Mouse (Mus musculus) midbrain, embryonic 13.5 days (tissue): Measurements from ENCODE around the gene Gm10031. TPM values are rescaled to one million over a fixed set of nuclear protein-coding genes. Genes with fewer than 3 reads are reported as not detected.

Experiments used
- ATAC-seq: fragments of 200-750 bp; cut with Nextera tagmentation; 2 replicates; pipeline ENCODE4 v1.8.0; 2017; ENCODE audit warnings: mild to moderate bottlenecking, moderate TSS enrichment, moderate library complexity
- H3K27ac ChIP-seq: fragments of 300-500 bp; sonication (generic); 2 replicates; pipeline ENCODE4 v1.5.1; 2015; ENCODE audit warnings: inconsistent platforms, mild to moderate bottlenecking, moderate library complexity
- H3K27me3 ChIP-seq: fragments of 300-500 bp; sonication (generic); 2 replicates; pipeline ENCODE4 v1.6.1; 2015; ENCODE audit warnings: mild to moderate bottlenecking, inconsistent platforms
- H3K36me3 ChIP-seq: fragments of 300-500 bp; sonication (generic); 2 replicates; pipeline ENCODE4 v1.6.1; 2015; ENCODE audit warnings: mild to moderate bottlenecking, inconsistent platforms
- H3K4me1 ChIP-seq: fragments of 300-500 bp; sonication (generic); replicated peaks from 2 replicates; pipeline ENCODE4 v1.6.1; 2015; ENCODE audit warnings: inconsistent platforms
- H3K4me2 ChIP-seq: fragments of 300-500 bp; sonication (generic); replicated peaks from 2 replicates; pipeline ENCODE4 v1.6.1; 2015; ENCODE audit warnings: moderate library complexity, mild to moderate bottlenecking, inconsistent platforms
- H3K4me3 ChIP-seq: fragments of 300-500 bp; sonication (generic); replicated peaks from 2 replicates; pipeline ENCODE4 v1.5.1; 2015; ENCODE audit warnings: mild to moderate bottlenecking, inconsistent platforms
- H3K9ac ChIP-seq: fragments of 300-500 bp; sonication (generic); replicated peaks from 2 replicates; pipeline ENCODE4 v1.6.1; 2015; ENCODE audit warnings: mild to moderate bottlenecking, inconsistent platforms
- H3K9me3 ChIP-seq: fragments of 300-500 bp; sonication (generic); 2 replicates; pipeline ENCODE4 v1.6.1; 2016; ENCODE audit warnings: mild to moderate bottlenecking, inconsistent platforms
- WGBS: fragments of 180-500 bp; shearing (Covaris S2); methylation state at CpG from one replicate; pipeline ENCODE4 v1.1.7; 2015; 5-methylcytosine and 5-hydroxymethylcytosine counted together
- polyA plus RNA-seq: library from polyadenylated mRNA; unstranded; fragments of >200 nt; fragmentation: Nextera tagmentation; extraction: Ambion mirVana; gene quantifications from 2 replicates; pipeline ENCODE4 v1.2.1, GENCODE M21; 2015

Gm10031 gene
- polyA plus RNA-seq, 1 experiment from 2014 or later: 0.66 TPM

- peak overlapping the region; percentile 93 for H3K4me3 ChIP-seq
- H3K9me3 ChIP-seq: no peaks in the 10 kb centered on the region
- H3K27ac ChIP-seq: peak overlapping the region; percentile 98
- H3K4me1 ChIP-seq: peaks cover 23% of the 10 kb centered on the region
- H3K9ac ChIP-seq: peak overlapping the region; percentile 96
- WGBS: under 1% methylated on average over 44 of the region's 66 CpGs
- H3K4me2 ChIP-seq: peak overlapping the region; percentile 57
- peaks cover 8% of the 10 kb centered on the region; the same call in 1 of the 2 replicates for H3K27me3 ChIP-seq
- ATAC-seq: peak; percentile 71
- no peaks in the 10 kb centered on the region for H3K36me3 ChIP-seq
These were observed 35.3 kb downstream of the Gm10031 start for GRCm38 (mm10) chr1:156558950-156559640.

DNA sequence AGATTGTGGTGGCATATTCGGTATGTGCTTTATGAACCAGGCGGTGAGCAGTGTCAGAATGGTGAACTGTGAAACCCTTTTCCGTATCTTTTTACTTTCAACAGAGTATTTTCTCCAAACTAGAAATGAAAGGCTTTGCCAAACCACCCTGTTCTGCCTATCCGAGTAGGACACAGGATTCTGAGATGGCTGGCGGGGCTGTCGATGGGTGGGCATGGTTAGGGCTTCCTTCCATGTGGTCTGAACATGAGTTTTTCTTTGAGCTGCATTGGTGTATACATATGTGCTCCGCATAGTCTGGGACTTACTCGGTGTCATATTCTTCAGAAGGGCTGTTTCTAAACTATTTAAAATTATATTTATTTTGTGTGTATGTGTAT is 35.8 kb downstream of the Gm10031 start:
- peak; percentile 41; the same call in 1 of the 2 replicates for ATAC-seq
- 18% methylated on average over 8 of the region's 8 CpGs for WGBS

DNA sequence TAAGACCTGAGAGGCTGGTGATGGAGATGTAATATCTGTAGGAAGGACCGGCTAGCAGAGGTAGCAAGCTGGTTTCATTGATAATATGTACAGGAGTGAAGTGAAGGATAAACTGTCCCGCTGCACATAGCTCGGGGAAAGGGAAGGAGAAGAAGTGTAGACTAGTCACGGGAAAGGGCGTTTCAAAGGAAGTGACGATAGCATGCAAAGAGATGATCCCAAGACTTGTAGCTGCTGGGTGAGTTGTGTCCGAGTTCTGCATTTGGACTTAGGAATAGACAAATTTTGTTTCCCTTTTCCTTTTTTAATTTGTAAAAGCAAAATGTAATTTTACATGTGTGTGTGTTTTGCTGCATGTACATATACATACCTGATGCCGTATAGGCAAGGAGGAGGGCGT is 36.7 kb downstream of the Gm10031 start:
- WGBS: 93% methylated on average over 9 of the region's 9 CpGs
- peak overlapping the region; percentile 57 for H3K4me2 ChIP-seq
- H3K27ac ChIP-seq: no peak overlapping the region
- no peak for ATAC-seq
- H3K4me1 ChIP-seq: peaks cover 23% of the 10 kb centered on the region
- no peaks in the 10 kb centered on the region for H3K36me3 ChIP-seq
- peaks cover 8% of the 10 kb centered on the region; the same call in 1 of the 2 replicates for H3K27me3 ChIP-seq
- H3K9me3 ChIP-seq: no peaks in the 10 kb centered on the region
- H3K9ac ChIP-seq: no peak overlapping the region
- peak overlapping the region; percentile 93 for H3K4me3 ChIP-seq

More for the DNA sequence above, 35.8 kb downstream of the Gm10031 start:
- Histone ChIP-seq H3K9me3 (no peaks in the 10 kb centered on the region), H3K9ac (peak overlapping the region; percentile 96), H3K4me2 (peak overlapping the region; percentile 57), H3K36me3 (no peaks in the 10 kb centered on the region), H3K27me3 (peaks cover 8% of the 10 kb centered on the region; the same call in 1 of the 2 replicates), H3K27ac (peak overlapping the region; percentile 98), H3K4me3 (peak overlapping the region; percentile 93), H3K4me1 (peaks cover 23% of the 10 kb centered on the region)

- no peak overlapping the region for H3K4me3 ChIP-seq
- H3K27ac ChIP-seq: no peak overlapping the region
- ATAC-seq: no peak
- H3K4me1 ChIP-seq: peaks cover 17% of the 10 kb centered on the region
- 63% methylated on average over 2 of the region's 2 CpGs for WGBS
- no peak overlapping the region for H3K9ac ChIP-seq
- H3K36me3 ChIP-seq: no peaks in the 10 kb centered on the region
- no peaks in the 10 kb centered on the region for H3K27me3 ChIP-seq
- H3K4me2 ChIP-seq: no peak overlapping the region
- H3K9me3 ChIP-seq: no peaks in the 10 kb centered on the region
These were observed 41.5 kb downstream of the Gm10031 start for GRCm38 (mm10) chr1:156565328-156565727.

DNA sequence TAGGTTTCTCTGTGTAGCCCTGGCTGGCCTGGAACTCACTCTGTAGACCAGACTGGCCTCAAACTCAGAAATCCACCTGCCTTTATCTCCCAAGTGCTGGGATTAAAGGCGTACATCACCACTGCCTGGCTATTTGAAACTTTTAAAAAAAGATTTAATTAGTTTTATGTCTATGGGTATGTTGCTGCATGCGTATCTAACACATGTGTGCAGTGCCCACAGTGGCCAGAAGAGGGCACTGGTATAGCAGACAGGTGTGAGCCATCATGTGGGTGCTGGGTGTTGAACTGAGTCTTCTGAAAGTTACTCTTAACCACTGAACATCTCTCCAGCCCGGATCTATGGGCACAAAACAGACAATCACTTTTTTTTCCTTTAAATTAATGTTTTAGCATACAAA is 42.3 kb downstream of the Gm10031 start:
- Histone ChIP-seq H3K4me3 (no peak overlapping the region), H3K4me1 (0 out of 2 replicates have a peak, but pooled peaks cover 11% of the 10 kb centered on the region), H3K9me3 (no peaks in the 10 kb centered on the region), H3K4me2 (no peak overlapping the region), H3K36me3 (no peaks in the 10 kb centered on the region), H3K27me3 (no peaks in the 10 kb centered on the region), H3K9ac (no peak overlapping the region), H3K27ac (no peak overlapping the region)
- no peak for ATAC-seq
- 98% methylated on average over 3 of the region's 3 CpGs for WGBS

GRCm38 (mm10) chr1:156569615-156570014 is 45.8 kb downstream of the Gm10031 start:
- Histone ChIP-seq H3K4me3 (no peak overlapping the region), H3K4me1 (0 out of 2 replicates have a peak, but pooled peaks cover 2% of the 10 kb centered on the region), H3K9ac (no peak overlapping the region), H3K27me3 (no peaks in the 10 kb centered on the region), H3K9me3 (no peaks in the 10 kb centered on the region), H3K36me3 (no peaks in the 10 kb centered on the region), H3K4me2 (no peak overlapping the region), H3K27ac (no peak overlapping the region)
- no peak for ATAC-seq
- 91% methylated on average over 4 of the region's 4 CpGs for WGBS

DNA sequence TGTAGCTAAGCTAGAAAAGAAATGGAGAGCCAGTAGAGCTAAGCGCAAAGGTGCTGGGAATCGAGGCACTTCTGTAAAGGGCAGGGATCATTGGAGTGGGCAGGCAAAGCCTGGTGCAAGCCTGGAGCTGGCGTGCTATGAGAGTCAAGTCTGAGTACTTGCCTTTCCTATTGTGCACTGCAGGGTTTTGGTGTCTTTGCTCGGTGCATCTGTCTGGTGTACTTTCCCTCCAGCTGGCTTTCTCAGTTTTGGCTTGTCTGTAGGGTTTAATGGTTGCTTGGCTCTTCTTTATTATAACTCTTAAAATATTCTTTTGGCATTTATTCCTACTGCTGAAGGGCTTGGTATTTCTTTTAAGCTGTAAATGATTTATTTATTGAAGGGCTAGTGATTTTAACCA is 49.1 kb downstream of the Gm10031 start:
- Histone ChIP-seq H3K27me3 (no peaks in the 10 kb centered on the region), H3K9me3 (no peaks in the 10 kb centered on the region), H3K36me3 (no peaks in the 10 kb centered on the region), H3K4me3 (no peak overlapping the region), H3K4me2 (no peak overlapping the region), H3K4me1 (no peaks in the 10 kb centered on the region), H3K9ac (no peak overlapping the region), H3K27ac (no peak overlapping the region)
- 90% methylated on average over 4 of the region's 4 CpGs for WGBS
- no peak for ATAC-seq

Other genes with a start within 250 kb of the Gm10031 start
- gene Tdrd5, start 220.3 kb upstream of the Gm10031 start, polyA plus RNA-seq: 0.27 TPM in 2 replicates
- 0.28 TPM in 1 of 2 replicates, not detected in the other for gene Nphs2, start 213.3 kb upstream of the Gm10031 start, polyA plus RNA-seq
- gene Gm2000, start 158.0 kb upstream of the Gm10031 start, polyA plus RNA-seq: 591 and 665 TPM in 2 replicates
- 0.17 and 0.45 TPM in 2 replicates for gene Axdnd1, start 102.9 kb upstream of the Gm10031 start, polyA plus RNA-seq
- 10.9 and 11.1 TPM in 2 replicates for gene Soat1, start 49.7 kb upstream of the Gm10031 start, polyA plus RNA-seq
- gene Abl2, start 34.8 kb downstream of the Gm10031 start, polyA plus RNA-seq: 6.7 and 7.0 TPM in 2 replicates
- 2.4 and 3.4 TPM in 2 replicates for gene Tor3a, start 150.3 kb downstream of the Gm10031 start, polyA plus RNA-seq
- 25.2 and 25.9 TPM in 2 replicates for gene Fam20b, start 195.1 kb downstream of the Gm10031 start, polyA plus RNA-seq